Mouse (Mus musculus) cerebellum, postnatal 14 days (tissue): Measurements from ENCODE around the gene Olfr666.
"Not testable (repeated sequence)": the region's sequence is repeated elsewhere in the genome, so short reads cannot be mapped to it uniquely, and the experiment has no call there.

Source experiments
- DNase-seq, 2 experiments: peaks; one replicate each; pipeline ENCODE4 v3.0.0; 2021; ENCODE audit warnings: mixed read lengths in 2 of 2

Olfr666 gene

DNA sequence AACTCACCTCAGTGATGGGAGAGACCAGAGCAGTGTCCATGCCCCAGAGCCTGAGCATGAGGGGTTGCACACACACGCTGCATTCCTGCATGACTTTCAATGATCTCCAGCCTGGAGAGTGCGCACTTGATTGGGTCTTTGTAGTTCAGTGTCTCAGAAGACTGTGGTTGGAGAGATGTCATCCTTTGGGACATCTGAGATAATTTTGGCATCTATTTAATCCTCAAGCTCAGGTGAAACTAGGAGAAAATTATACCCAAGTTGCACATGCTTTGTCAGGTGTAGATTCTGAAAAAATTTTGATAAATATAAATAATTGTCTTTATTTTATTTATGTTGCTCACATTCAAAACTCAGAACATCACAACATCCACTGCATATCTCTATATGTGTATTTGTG, at the start of gene Olfr666:
TSS of gene Olfr666 (minus strand) at position 101 of the 400 bp plus-strand sequence.
- DNase-seq: no peak

DNA sequence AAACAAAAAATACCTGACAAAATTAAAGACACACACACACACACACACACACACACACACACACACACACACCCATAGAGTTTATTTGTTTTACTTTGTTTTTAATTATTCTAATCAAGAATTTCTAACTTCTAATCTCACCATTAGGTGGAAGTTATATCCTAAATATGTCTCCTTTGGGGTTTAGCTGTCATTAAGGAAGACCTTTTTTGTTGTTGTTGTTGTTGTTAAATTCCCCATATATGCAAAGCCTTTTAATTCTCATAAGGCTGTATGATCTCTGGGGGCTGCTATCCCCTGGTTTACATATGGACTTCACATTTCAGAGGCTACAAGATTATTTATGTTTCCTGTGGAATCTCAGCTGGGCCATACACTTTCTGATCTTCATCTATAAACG, 38.2 kb upstream of the Olfr666 start, which contains the start of gene Olfr669:
TSS of gene Olfr669 (plus strand) at position 301 of the 400 bp plus-strand sequence.
- no peak for DNase-seq

GRCm38 (mm10) chr7:104927957-104928356, 32.2 kb upstream of the Olfr666 start, which contains the start of gene Olfr668:
Olfr668 (minus strand) TSS chr7:104928057.
- no peak for DNase-seq

GRCm38 (mm10) chr7:104921382-104921781, 25.6 kb upstream of the Olfr666 start, which contains the start of gene Olfr667:
Olfr667 (minus strand) TSS chr7:104921482.
- DNase-seq: no peak

GRCm38 (mm10) chr7:104877731-104878130, 18.0 kb downstream of the Olfr666 start, which contains the start of gene Olfr665:
Olfr665 (plus strand) TSS chr7:104878031.
- DNase-seq: no peak

- no peak for DNase-seq
Measured at GRCm38 (mm10) chr7:104861381-104861780, 34.4 kb downstream of the Olfr666 start.

DNA sequence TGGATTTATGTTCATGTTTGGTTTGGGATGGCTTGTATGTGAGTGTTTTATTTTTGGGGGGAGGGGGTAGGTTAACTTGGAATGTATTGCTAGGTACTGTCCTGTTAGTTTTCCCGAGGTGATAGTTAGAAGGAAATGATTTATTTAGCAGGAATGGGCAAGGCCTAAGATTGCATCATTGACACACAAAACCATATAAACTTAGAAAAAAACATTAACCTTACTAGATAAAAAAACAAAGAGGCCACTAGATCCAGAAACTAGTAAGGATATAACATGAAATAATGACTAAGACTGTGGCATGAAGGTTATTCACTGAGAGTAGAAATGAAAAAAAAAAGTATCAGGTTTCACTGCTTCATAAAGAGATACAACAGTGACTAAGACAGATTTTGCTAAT, 38.1 kb downstream of the Olfr666 start:
- no peak for DNase-seq

- DNase-seq: not testable (repeated sequence)
Measured at GRCm38 (mm10) chr7:104856709-104857108, 39.0 kb downstream of the Olfr666 start, which contains the start of gene Usp17la. Usp17la (plus strand) TSS chr7:104857009.

DNA sequence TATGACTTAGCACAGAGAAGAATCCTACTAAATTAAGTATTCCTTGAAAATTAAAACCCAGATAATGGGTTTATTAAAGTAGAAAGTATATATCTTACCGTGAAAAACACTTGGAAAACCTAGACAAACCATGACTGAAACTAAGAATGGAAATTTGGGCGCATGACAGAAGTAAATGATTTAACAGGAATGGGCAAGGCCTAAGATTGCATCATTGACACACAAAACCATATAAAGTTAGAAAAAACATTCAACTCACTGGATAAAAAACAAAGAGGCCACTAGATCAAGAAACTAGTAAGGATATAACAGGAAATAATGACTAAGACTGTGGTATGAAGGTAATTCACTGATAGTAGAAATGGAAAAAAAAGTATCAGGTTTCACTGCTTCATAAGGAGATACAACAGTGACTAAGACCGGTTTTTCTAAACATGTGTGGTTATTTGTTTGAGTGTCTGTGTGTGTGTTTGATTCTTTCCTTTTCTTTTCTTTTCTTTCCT, 40.5 kb downstream of the Olfr666 start:
- DNase-seq: no peak

GRCm38 (mm10) chr7:104851546-104851945, 44.2 kb downstream of the Olfr666 start:
- not testable (repeated sequence) for DNase-seq

DNA sequence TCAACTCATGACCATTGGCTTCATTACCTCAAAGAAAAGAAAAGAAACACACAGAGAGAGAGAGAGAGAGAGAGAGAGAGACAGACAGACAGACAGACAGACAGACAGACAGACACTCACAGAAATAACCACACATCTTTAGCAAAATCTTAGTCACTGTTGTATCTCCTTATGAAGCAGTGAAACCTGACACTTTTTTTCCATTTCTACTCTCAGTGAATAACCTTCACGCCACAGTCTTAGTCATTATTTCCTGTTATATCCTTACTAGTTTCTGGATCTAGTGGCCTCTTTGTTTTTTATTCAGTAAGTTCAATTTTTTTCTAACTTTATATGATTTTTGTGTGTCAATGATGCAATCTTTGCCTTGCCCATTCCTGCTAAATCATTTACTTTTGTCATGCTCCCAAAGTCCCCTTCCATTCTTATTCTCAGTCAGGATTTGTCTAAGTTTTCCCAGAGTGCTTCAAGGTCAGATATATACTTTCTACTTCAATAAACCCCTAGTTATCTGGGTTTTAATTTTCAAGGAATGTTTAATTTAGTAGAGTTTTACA, 51.9 kb downstream of the Olfr666 start:
- DNase-seq: no peak

DNA sequence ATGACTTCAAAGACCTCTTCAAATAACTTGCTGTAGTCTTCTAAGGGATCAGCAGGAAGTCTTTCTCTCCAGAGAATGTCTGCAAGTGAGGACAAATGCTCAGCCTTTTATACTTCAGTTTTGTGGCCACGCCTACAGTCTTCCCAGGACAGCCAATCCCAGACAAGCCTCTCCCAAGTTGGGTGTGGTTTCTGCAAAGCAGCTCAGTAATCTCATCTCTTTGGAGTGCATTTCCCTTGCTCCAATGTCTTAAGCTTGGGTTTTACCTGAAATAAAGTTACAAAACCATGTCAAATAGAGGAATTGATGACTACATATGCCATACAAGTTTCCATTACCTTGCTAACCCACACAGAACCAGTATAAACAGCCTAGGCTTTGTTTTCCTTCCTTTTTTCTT, 53.2 kb downstream of the Olfr666 start, which contains the start of gene Usp17lb:
TSS of gene Usp17lb (minus strand) at position 101 of the 400 bp plus-strand sequence.
- DNase-seq: no peak
